Mouse (Mus musculus): ENCODE results near the gene Mapk7.
A peak's percentile ranks its signal among the peaks of the same experiment; 100 is the strongest.

Mapk7 gene

GRCm38 (mm10) chr11:61529268-61529713 lies 35.1 kb upstream of the Mapk7 start:
- H3K27me3 ChIP-seq (ENCODE audit: insufficient read depth, low read length): no peaks in the 10 kb centered on the region
- H3K4me1 ChIP-seq (replicated peaks; ENCODE audit: low read depth, low read length): peaks cover 82% of the 10 kb centered on the region
- peak overlapping the region; percentile 35; the same call in 1 of the 2 replicates for H3K4me3 ChIP-seq (replicated peaks; ENCODE audit: low read length)
- H3K9me3 ChIP-seq (ENCODE audit: low read length): no peaks in the 10 kb centered on the region
- peak; percentile 50; the same call in 1 of the 2 replicates for TF ChIP-seq NANOG (IDR thresholded peaks at IDR 0.05; ENCODE audit: borderline replicate concordance, low read length)
- peak; percentile 91 for TF ChIP-seq POU5F1 (IDR thresholded peaks at IDR 0.05; ENCODE audit: borderline replicate concordance, low read length)
- no peak for TF ChIP-seq CTCF (conservative IDR thresholded peaks at IDR 0.05; ENCODE audit: low read length)
- peaks cover 92% of the 10 kb centered on the region for H3K36me3 ChIP-seq (ENCODE audit: insufficient read depth, low read length)

GRCm38 (mm10) chr11:61526872-61527271 lies 32.7 kb upstream of the Mapk7 start:
- TF ChIP-seq POU5F1 (IDR thresholded peaks at IDR 0.05; ENCODE audit: borderline replicate concordance, low read length): no peak
- H3K9me3 ChIP-seq (ENCODE audit: low read length): no peaks in the 10 kb centered on the region
- H3K4me3 ChIP-seq (replicated peaks; ENCODE audit: low read length): no peak overlapping the region
- H3K4me1 ChIP-seq (replicated peaks; ENCODE audit: low read depth, low read length): peaks cover 67% of the 10 kb centered on the region
- no peaks in the 10 kb centered on the region for H3K27me3 ChIP-seq (ENCODE audit: insufficient read depth, low read length)
- peaks cover 92% of the 10 kb centered on the region for H3K36me3 ChIP-seq (ENCODE audit: insufficient read depth, low read length)

- no peak overlapping the region for H3K4me3 ChIP-seq (replicated peaks; ENCODE audit: low read length)
- H3K27me3 ChIP-seq (ENCODE audit: insufficient read depth, low read length): no peaks in the 10 kb centered on the region
- peaks cover 90% of the 10 kb centered on the region for H3K36me3 ChIP-seq (ENCODE audit: insufficient read depth, low read length)
- TF ChIP-seq POU5F1 (IDR thresholded peaks at IDR 0.05; ENCODE audit: borderline replicate concordance, low read length) (no peak), NANOG (IDR thresholded peaks at IDR 0.05; ENCODE audit: borderline replicate concordance, low read length) (no peak), CTCF (conservative IDR thresholded peaks at IDR 0.05; ENCODE audit: low read length) (no peak)
- no peaks in the 10 kb centered on the region for H3K9me3 ChIP-seq (ENCODE audit: low read length)
- H3K4me1 ChIP-seq (replicated peaks; ENCODE audit: low read depth, low read length): peaks cover 19% of the 10 kb centered on the region
These were observed 25.4 kb upstream of the Mapk7 start for GRCm38 (mm10) chr11:61519484-61520107.

- no peaks in the 10 kb centered on the region for H3K27me3 ChIP-seq (ENCODE audit: insufficient read depth, low read length)
- H3K4me1 ChIP-seq (replicated peaks; ENCODE audit: low read depth, low read length): peaks cover 18% of the 10 kb centered on the region
- no peaks in the 10 kb centered on the region for H3K9me3 ChIP-seq (ENCODE audit: low read length)
- H3K36me3 ChIP-seq (ENCODE audit: insufficient read depth, low read length): peaks cover 90% of the 10 kb centered on the region
- TF ChIP-seq POU5F1 (IDR thresholded peaks at IDR 0.05; ENCODE audit: borderline replicate concordance, low read length) (no peak), NANOG (IDR thresholded peaks at IDR 0.05; ENCODE audit: borderline replicate concordance, low read length) (no peak), CTCF (conservative IDR thresholded peaks at IDR 0.05; ENCODE audit: low read length) (no peak)
- no peak overlapping the region for H3K4me3 ChIP-seq (replicated peaks; ENCODE audit: low read length)
These were observed 24.7 kb upstream of the Mapk7 start for GRCm38 (mm10) chr11:61518871-61519270.

GRCm38 (mm10) chr11:61517971-61518370 lies 23.8 kb upstream of the Mapk7 start:
- H3K9me3 ChIP-seq (ENCODE audit: low read length): no peaks in the 10 kb centered on the region
- TF ChIP-seq POU5F1 (IDR thresholded peaks at IDR 0.05; ENCODE audit: borderline replicate concordance, low read length) (no peak), NANOG (IDR thresholded peaks at IDR 0.05; ENCODE audit: borderline replicate concordance, low read length) (no peak), CTCF (conservative IDR thresholded peaks at IDR 0.05; ENCODE audit: low read length) (no peak)

GRCm38 (mm10) chr11:61514953-61515352 lies 20.7 kb upstream of the Mapk7 start:
- peaks cover 13% of the 10 kb centered on the region for H3K4me1 ChIP-seq (replicated peaks; ENCODE audit: low read depth, low read length)
- TF ChIP-seq CTCF (conservative IDR thresholded peaks at IDR 0.05; ENCODE audit: low read length): peak; percentile 82
- no peak for TF ChIP-seq POU5F1 (IDR thresholded peaks at IDR 0.05; ENCODE audit: borderline replicate concordance, low read length)
- TF ChIP-seq NANOG (IDR thresholded peaks at IDR 0.05; ENCODE audit: borderline replicate concordance, low read length): no peak

More at GRCm38 (mm10) chr11:61517971-61518370, 23.8 kb upstream of the Mapk7 start:
- Histone ChIP-seq H3K36me3 (ENCODE audit: insufficient read depth, low read length) (peaks cover 90% of the 10 kb centered on the region), H3K4me3 (replicated peaks; ENCODE audit: low read length) (no peak overlapping the region), H3K4me1 (replicated peaks; ENCODE audit: low read depth, low read length) (peaks cover 13% of the 10 kb centered on the region), H3K27me3 (ENCODE audit: insufficient read depth, low read length) (no peaks in the 10 kb centered on the region)

GRCm38 (mm10) chr11:61504713-61505257 lies 10.6 kb upstream of the Mapk7 start, which contains the start of gene B9d1:
Gene B9d1 (plus strand): TSS chr11:61505144.
- Histone ChIP-seq H3K4me1 (replicated peaks; ENCODE audit: low read depth, low read length) (peaks cover 19% of the 10 kb centered on the region), H3K4me3 (replicated peaks; ENCODE audit: low read length) (peak within 1 kb of the TSS; percentile 86), H3K27me3 (ENCODE audit: insufficient read depth, low read length) (no peaks in the 10 kb centered on the region), H3K36me3 (ENCODE audit: insufficient read depth, low read length) (peaks cover 34% of the 10 kb centered on the region), H3K9me3 (ENCODE audit: low read length) (no peaks in the 10 kb centered on the region)
- TF ChIP-seq NANOG (IDR thresholded peaks at IDR 0.05; ENCODE audit: borderline replicate concordance, low read length): no peak
- peak; percentile 62 for TF ChIP-seq CTCF (conservative IDR thresholded peaks at IDR 0.05; ENCODE audit: low read length)

More at GRCm38 (mm10) chr11:61514953-61515352, 20.7 kb upstream of the Mapk7 start:
- no peaks in the 10 kb centered on the region for H3K27me3 ChIP-seq (ENCODE audit: insufficient read depth, low read length)
- H3K9me3 ChIP-seq (ENCODE audit: low read length): no peaks in the 10 kb centered on the region
- peaks cover 88% of the 10 kb centered on the region for H3K36me3 ChIP-seq (ENCODE audit: insufficient read depth, low read length)
- H3K4me3 ChIP-seq (replicated peaks; ENCODE audit: low read length): no peak overlapping the region

- Histone ChIP-seq H3K36me3 (ENCODE audit: insufficient read depth, low read length) (peaks cover 25% of the 10 kb centered on the region), H3K4me1 (replicated peaks; ENCODE audit: low read depth, low read length) (peaks cover 20% of the 10 kb centered on the region), H3K27me3 (ENCODE audit: insufficient read depth, low read length) (no peaks in the 10 kb centered on the region), H3K9me3 (ENCODE audit: low read length) (no peaks in the 10 kb centered on the region), H3K4me3 (replicated peaks; ENCODE audit: low read length) (no peak overlapping the region)
- no peak for TF ChIP-seq POU5F1 (IDR thresholded peaks at IDR 0.05; ENCODE audit: borderline replicate concordance, low read length)
- TF ChIP-seq CTCF (conservative IDR thresholded peaks at IDR 0.05; ENCODE audit: low read length): no peak
- TF ChIP-seq NANOG (IDR thresholded peaks at IDR 0.05; ENCODE audit: borderline replicate concordance, low read length): no peak
These were observed 9.7 kb upstream of the Mapk7 start for GRCm38 (mm10) chr11:61503933-61504332.
